Mouse (Mus musculus) kidney, adult 2 months (tissue): ENCODE measurements at regions not wholly inside any gene's neighbourhood (a gene's known extent, or its start where the extent isn't known, plus 50 kb on each side); places are given as distances from the start of the nearest gene placed in this dataset.

Source experiments
- CTCF ChIP-seq: fragments of 200-500 bp; conservative IDR thresholded peaks from 2 replicates; pipeline ENCODE4 v1.5.1; 2011; ENCODE audit warnings: low read depth, mild to moderate bottlenecking, control low read depth, low read length, moderate library complexity, mixed read lengths; ENCODE audit not compliant: insufficient read depth, insufficient read length
- POLR2A ChIP-seq: fragments of 200-500 bp; IDR thresholded peaks from one replicate; pipeline ENCODE4 v1.6.1; 2011; ENCODE audit warnings: low read depth, low read length, control low read depth

DNA sequence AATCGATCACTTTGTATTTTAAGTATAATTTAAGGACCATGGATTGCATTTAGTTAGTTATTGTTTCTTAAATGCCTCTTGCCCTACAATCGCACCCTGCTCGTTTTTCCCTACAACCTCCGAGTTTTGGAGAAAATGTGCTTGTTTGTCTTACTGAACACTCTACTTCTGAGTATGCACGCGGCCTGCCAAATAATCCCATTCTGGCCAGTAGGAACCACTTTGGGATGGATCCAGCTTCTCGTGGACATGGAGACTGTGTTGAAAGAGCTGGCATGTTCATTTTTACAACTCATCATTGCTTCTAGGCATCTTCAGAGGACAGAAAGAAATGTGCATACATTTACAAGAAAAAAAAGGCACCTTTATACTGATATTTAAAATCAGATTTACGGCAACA, 440.5 kb upstream of the Klf12 start:
- TF ChIP-seq CTCF (no peak), POLR2A (no peak)
